Mouse (Mus musculus): ENCODE data around the gene Psmf1. TPM values are rescaled to one million over a fixed set of nuclear protein-coding genes. Genes with fewer than 3 reads are reported as not detected.

The Psmf1 gene
- 53.2 TPM for total RNA-seq (2023)

DNA sequence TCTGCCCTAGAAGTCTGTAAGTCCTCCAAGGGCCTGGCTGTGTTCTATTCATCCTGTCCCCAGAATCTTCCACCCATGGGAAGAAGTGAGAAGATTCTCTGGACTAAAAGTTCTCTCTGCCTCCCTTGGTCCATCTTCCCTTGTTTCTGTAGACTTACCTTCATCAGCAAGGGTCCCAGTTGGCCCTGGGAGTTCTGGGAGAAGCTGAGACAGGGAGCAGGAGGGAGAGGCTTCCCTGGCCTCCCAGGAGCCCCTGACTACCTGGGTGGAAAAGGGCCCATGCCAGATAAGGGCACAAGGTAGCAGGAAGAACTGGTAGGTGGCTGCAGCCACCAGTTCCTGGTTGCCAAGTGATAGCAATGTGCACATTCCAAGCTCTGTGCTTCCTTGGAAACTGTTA is at the start of gene Psmf1:
Psmf1 (minus strand) TSS at position 342 of the 400 bp plus-strand sequence.

GRCm38 (mm10) chr2:151701231-151702145 is 42.5 kb downstream of the Psmf1 start, which contains the start of gene Tmem74b:
Gene Tmem74b (plus strand): TSS chr2:151702008.

DNA sequence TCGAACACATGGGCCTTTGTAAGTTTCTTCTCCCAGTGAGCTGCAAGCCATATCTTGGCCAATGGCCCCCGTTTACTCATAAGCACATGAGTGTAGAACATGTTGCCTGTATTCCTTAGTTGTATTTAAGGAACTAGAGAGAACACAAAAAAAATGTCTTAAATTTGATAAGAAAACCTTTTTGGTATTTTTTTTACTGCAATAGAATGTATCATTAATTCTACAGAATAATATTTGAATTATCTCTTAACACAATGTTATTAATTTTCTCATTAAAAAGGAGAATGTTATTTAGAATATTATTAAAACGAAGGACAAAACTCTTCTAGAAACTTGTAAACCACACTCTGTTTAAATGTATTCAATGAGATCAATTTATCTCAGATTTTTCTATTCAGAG is 75.6 kb downstream of the Psmf1 start, which contains the start of gene Rad21l:
Rad21l (minus strand) TSS at position 101 of the 400 bp plus-strand sequence.

Other genes with a start within 250 kb of the Psmf1 start
- 155 TPM for gene Fkbp1a, start 201.7 kb downstream of the Psmf1 start, total RNA-seq (2023)
- gene Sdcbp2, start 171.6 kb downstream of the Psmf1 start, total RNA-seq (2023) = 7.9 TPM
- 9.2 TPM for gene Snph, start 111.6 kb downstream of the Psmf1 start, total RNA-seq (2023)
- not detected for gene Rad21l, start 75.7 kb downstream of the Psmf1 start, total RNA-seq (2023)
- not detected for gene Tmem74b, start 42.2 kb downstream of the Psmf1 start, total RNA-seq (2023)
- not detected for gene Rspo4, start 98.7 kb upstream of the Psmf1 start, total RNA-seq (2023)
- gene Angpt4, start 167.0 kb upstream of the Psmf1 start, total RNA-seq (2023) = not detected
- 3.9 TPM for gene Fam110a, start 236.0 kb upstream of the Psmf1 start, total RNA-seq (2023)

All from CD4-positive naive resting alpha-beta T cell, adult 76 days (primary cell).